Mouse (Mus musculus) cerebellum, adult 11-12 months (tissue): Measurements from ENCODE around the gene Clba1.

Source experiments
- DNase-seq: peaks from one replicate; pipeline ENCODE4 v3.0.0; 2022

Gene Clba1

GRCm38 (mm10) chr12:112795466-112796104 is 13.2 kb upstream of the Clba1 start:
- no peak for DNase-seq

- no peak for DNase-seq
Observed at GRCm38 (mm10) chr12:112796551-112797510, 11.9 kb upstream of the Clba1 start.

DNA sequence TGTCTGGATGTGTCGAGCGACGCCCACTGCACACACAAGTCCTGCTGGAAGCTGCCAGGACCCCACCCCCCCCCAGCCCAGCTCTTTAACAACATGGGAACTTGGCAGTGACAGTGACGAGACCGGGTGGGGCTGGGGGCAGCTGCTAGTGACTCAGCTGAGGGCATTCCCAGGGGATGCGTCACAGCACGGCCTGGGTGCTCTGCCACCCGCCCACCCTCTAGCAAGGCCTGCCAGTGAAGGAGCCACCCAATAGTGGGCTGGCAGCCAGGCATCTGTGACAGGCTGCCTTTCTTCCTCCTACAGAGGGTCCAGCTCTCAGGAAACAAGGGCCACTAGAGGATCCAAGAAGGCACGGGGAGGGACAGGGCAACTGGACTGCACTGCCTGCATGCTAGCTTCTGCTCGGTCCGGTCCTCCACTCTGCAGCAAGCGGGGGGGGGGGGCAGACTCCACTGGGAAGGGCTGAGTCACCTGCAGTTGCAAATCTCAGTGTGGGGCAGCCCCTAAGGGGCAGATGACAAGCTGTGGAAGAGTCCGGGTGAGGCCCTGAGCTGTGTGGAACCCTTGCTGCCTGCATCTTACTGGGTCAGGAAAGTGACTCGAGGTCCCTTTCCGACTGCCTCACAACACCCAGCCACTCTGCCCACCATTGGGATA is 10.9 kb upstream of the Clba1 start:
- no peak for DNase-seq

DNA sequence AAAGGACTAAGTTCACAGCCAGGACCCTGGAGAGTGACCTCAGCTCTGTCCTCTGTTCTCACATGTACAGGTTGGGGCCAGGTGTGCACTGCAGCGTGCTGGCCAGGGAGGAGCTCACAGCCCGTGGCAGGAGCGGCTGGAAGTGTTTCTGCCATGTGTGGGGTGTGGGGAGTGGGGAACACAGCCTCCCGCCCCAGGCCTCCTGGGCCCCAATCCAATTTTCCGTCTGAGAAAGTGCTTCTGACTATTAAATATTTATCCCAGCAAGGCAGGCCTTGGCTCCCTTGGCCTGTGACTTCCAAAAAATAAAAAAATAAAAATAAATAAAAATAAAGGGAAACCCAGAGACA is 10.4 kb upstream of the Clba1 start:
- no peak for DNase-seq

- DNase-seq = no peak
Observed at GRCm38 (mm10) chr12:112798716-112799115, 10.0 kb upstream of the Clba1 start.

DNA sequence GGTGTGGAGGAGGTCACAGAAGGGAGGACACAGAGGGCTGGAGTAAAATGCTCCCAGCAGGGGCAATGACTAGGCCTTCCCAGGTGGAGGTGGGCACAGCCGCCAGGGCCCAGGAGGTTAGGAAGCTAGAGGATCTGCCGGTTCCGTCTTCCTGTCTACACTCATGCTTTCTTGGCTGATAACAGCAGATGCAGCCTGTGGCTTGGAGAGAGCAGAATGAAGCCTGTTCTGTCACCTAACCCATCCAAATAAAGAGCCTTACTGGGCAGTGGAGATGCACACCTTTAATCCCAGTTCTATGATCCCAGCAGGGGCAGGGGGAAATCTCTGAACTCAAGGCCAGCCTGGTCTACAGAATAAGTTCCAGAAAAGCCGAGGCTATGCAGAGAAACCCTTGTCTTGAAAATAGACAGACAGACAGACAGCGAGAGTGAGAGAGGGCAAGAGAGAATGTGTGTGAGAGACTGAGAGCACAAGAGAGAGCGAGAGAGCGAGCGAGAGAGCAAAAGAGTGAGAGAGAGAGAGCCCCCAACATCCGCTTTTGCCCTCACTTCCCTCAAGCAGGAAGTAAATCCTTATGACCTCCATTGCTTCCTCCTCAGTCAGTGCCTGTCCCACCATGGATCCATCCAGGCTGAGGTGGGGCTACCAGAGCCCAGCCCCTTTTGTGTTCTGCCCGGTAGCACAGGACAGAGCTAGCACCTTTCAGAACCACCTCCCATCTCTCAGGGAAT is 9.3 kb upstream of the Clba1 start:
- DNase-seq = no peak

DNA sequence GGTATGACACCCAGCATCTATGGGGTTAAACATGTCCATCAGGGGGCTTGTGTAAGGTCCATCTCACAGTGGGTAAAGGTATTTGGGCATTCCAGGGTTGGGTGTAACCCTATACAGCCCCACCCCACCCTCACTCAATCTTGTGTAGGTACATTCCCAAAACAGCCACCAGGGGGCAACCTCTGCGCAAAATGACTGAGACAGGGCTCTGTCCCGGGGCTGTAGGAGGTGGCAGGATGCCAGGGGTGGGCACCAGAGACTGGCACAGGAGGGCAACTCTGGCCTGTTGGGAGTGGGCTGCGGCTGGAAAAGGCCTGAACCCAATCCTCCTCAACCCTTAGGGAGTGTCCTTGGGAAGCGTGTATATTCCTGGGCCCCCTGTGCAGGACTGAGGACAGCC is 8.3 kb upstream of the Clba1 start:
- DNase-seq = peak; percentile 58

GRCm38 (mm10) chr12:112801864-112802846 is 6.6 kb upstream of the Clba1 start, which contains the start of gene Ahnak2:
Gene Ahnak2, minus strand, starts transcription at chr12:112802657.
- DNase-seq = peak; percentile 52

GRCm38 (mm10) chr12:112802917-112803316 is 5.8 kb upstream of the Clba1 start:
- no peak for DNase-seq

DNA sequence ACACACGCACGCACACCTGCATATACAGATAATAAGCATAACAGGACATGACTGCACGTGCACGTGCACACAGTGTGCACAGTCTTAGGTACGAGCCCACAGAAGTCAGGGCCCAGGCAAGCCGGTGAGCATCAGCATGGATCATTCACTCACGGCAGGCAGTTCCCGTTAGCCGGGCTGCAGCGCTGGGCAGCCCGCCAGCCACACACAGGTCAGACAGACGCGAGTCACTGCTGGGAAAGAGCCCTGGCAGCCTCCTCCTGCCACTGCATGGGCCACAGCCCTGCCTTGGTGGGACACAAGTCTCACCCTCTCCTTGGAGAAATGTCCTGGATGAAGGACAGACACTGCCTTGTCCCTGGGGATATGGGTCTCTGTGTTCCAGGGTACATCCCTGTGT is 4.7 kb upstream of the Clba1 start:
- peak; percentile 48 for DNase-seq

- DNase-seq = no peak
Observed at GRCm38 (mm10) chr12:112806044-112806443, 2.7 kb upstream of the Clba1 start.

DNA sequence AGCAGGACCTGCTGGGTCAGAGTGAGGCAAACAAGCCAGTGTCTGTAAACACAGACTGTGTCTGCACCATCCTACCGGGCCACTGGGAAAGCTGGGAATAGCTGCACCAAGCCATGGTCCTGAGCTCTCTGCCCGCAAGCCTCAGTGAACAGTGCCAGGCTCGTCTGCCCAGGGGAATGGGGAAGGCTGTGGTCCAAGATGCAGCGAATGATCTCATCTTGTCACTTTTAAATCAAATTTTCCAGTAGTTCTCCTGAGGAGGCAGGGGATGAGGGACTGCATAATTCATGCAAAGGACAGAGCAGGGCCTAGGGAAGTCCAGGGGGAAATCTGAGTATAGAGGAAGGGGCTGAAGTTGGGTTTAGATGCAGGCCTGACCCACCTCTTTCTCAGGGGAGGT is 941 bp upstream of the Clba1 start:
- no peak for DNase-seq

DNA sequence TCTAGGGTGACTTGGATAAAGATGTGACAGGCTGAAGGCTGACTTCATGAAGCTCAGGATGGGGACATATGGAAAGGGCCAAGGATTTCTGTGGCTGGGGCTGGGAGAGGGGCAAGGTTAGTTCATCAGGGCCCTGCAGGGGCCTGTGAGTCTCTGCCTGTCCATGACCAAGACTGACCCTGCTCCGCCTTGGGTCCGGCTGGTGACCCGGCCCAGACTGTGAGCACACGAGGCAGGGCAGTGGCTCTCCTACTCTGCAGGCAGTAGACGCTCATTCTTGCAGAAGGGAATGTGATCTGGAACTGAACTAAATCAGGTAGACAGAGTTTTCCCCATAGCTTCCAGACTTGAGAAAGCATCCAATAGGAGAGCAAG is 538 bp upstream of the Clba1 start:
- no peak for DNase-seq

DNA sequence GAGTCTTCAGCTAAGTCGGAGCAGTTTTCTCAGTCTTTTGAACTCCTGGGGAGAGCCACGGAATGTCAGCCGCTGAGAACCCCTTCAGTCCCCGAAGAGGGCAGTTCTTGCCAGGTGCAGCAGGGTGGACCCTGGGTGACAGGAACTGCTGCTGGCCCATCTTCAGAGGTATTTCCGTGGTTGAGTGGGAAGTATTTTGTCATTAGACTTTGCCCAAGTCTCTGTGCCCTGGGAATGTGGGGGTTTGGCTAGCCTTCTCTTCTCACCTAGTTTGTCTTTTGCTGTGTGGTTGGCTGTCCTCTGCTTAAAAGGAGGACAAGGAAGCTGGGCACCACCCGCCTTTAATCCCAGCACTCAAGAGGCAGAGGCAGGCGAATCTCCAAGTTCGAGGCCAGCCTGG is 904 bp downstream of the Clba1 start:
- DNase-seq = no peak

GRCm38 (mm10) chr12:112810092-112810885 is 1.6 kb downstream of the Clba1 start:
- DNase-seq = no peak

- DNase-seq = no peak
Observed at GRCm38 (mm10) chr12:112813370-112813769, 4.6 kb downstream of the Clba1 start.

- DNase-seq = peak; percentile 2
Observed at GRCm38 (mm10) chr12:112814682-112815470, 6.1 kb downstream of the Clba1 start.

- peak; percentile 37 for DNase-seq
Observed at GRCm38 (mm10) chr12:112816294-112816693, 7.6 kb downstream of the Clba1 start.

DNA sequence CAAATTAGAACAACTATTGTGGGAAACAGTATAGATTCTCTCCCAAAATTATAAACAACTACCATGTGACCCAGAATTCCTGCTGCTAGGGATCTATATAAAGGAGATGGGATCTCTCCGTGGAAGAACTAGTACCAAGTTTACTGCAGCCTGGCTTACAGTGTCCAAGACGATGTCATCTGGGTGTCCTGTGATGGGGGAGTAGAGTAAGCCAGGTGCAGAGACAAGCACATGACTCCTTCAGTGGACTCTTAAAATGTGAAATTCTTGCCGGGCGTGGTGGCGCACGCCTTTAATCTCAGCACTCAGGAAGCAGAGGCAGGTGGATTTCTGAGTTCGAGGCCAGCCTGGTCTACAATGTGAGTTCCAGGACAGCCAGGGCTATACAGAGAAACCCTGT is 8.1 kb downstream of the Clba1 start:
- DNase-seq = peak; percentile 1

DNA sequence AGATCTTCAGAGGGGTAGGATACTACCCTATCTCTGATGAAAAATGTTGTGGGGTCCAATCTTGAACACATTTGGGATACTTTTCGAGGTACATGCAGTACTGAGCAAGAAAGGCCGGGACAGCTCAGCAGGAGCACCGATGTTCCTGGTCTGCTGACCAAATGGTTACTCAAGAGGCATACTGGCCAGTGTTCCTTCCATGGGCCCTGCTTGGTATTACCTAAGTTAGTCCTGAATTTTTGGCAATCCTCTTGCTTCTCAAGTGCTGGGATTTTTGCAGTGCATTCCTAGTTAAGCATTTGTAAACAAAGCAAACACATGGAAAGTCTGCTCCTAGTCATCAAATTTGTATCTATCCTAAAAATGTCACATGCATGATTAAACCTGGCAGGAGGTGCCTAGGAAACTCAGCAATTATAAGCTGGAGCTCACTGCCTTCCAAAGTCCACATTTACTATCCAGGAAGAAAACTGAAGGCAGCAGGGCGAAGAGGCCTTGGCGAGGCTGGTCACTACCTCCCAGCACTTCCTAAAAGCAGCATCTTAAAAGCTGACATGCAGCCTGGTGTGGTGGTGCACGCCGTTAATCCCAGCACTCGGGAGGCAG is 10.4 kb downstream of the Clba1 start:
- no peak for DNase-seq
